Mouse (Mus musculus) spleen, postnatal 10 days (tissue): ENCODE measurements at regions not wholly inside any gene's neighbourhood (a gene's known extent, or its start where the extent isn't known, plus 50 kb on each side); places are given as distances from the start of the nearest gene placed in this dataset.
A peak's percentile ranks its signal among the peaks of the same experiment; 100 is the strongest.

ENCODE experiments used
- DNase-seq, 2 experiments: peaks; one replicate each; pipeline ENCODE4 v3.0.0; 2021 to 2022; ENCODE audit warnings: low spot score in 2 of 2

- no peak for DNase-seq
These were observed 110.9 kb downstream of the Ndufa4 start for GRCm38 (mm10) chr6:11796361-11796760.

- peak; percentile 16 to 52 for DNase-seq
These were observed 113.9 kb downstream of the Ndufa4 start for GRCm38 (mm10) chr6:11793366-11793765.

GRCm38 (mm10) chr6:11792186-11792585 lies 115.1 kb downstream of the Ndufa4 start:
- DNase-seq, result no peak

GRCm38 (mm10) chr6:11791056-11791455 lies 116.2 kb downstream of the Ndufa4 start:
- no peak for DNase-seq

- DNase-seq, result peak in 1 of 2 experiments; percentile 31
These were observed 133.3 kb downstream of the Ndufa4 start for GRCm38 (mm10) chr6:11773992-11774391.

- no peak for DNase-seq
These were observed 144.4 kb downstream of the Ndufa4 start for GRCm38 (mm10) chr6:11762912-11763311.

- DNase-seq, result no peak
These were observed 169.6 kb downstream of the Ndufa4 start for GRCm38 (mm10) chr6:11737667-11738066.

- DNase-seq, result no peak
These were observed 176.2 kb downstream of the Ndufa4 start for GRCm38 (mm10) chr6:11731126-11731525.

GRCm38 (mm10) chr6:11730667-11731066 lies 176.6 kb downstream of the Ndufa4 start:
- DNase-seq, result no peak

- no peak for DNase-seq
These were observed 179.5 kb downstream of the Ndufa4 start for GRCm38 (mm10) chr6:11727806-11728205.

- DNase-seq, result peak; percentile 29 to 70
These were observed 179.9 kb downstream of the Ndufa4 start for GRCm38 (mm10) chr6:11727370-11727769.

GRCm38 (mm10) chr6:11723519-11723918 lies 183.8 kb downstream of the Ndufa4 start:
- no peak for DNase-seq

- DNase-seq, result no peak
These were observed 187.0 kb downstream of the Ndufa4 start for GRCm38 (mm10) chr6:11720274-11720673.

- DNase-seq, result no peak
These were observed 196.7 kb downstream of the Ndufa4 start for GRCm38 (mm10) chr6:11710581-11710980.

- DNase-seq, result peak in 1 of 2 experiments; percentile 47
These were observed 197.8 kb downstream of the Ndufa4 start for GRCm38 (mm10) chr6:11709465-11709864.
